19 mouse cellular contexts compared by ENCODE assay signal in the genomic region with DNA sequence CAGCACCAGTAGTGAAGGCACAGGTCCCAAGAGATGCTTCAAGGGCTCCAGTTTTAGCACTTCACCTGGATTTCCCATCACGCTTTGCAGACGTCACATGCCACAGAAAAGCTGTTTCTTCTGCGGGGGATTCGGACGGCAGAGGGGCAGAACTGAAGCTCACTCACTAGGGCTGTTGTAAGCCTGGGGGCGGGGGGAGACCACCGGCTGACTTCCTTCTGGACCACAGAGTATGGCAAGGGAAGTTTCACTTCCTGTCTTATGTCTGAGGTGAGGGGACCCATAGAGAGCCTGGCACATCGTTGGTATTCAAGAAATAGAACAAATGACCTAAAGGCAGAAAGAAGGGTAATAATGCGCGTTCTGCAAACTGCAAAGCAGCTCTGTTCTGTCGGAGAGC.
A peak's percentile ranks its signal among the peaks of the same experiment; 100 is the strongest.
DNase-seq lines count a peak whose midpoint lies in the region; ATAC-seq lines count a peak whose summit lies in the region.
"Had no signal": no experiment of that assay in that cellular context is flagged by ENCODE, and none has a peak within 500 bp of the region (broad histone marks: within the 10 kb centered on the region; RNA-seq: fewer than 3 reads in every experiment).

No protein-coding gene starts in this region.

- H3K4me1 ChIP-seq in forebrain, embryonic 11.5 days (replicated peaks; ENCODE audit: control insufficient read depth, insufficient read depth, low read length), result no peaks in the 10 kb centered on the region

- H3K36me3 ChIP-seq in forebrain, embryonic 11.5 days (ENCODE audit: control insufficient read depth, insufficient read depth, low read length), result no peaks in the 10 kb centered on the region
- H3K36me3 ChIP-seq: embryonic facial prominence, embryonic 10.5 days; embryonic facial prominence, embryonic 12.5 days; forebrain, embryonic 12.5 days had no signal

- no peak overlapping the region for H3K4me3 ChIP-seq in forebrain, embryonic 11.5 days (ENCODE audit: low read depth, low read length)
- H3K4me3 ChIP-seq: embryonic facial prominence, embryonic 10.5 days; embryonic facial prominence, embryonic 12.5 days; forebrain, embryonic 12.5 days had no signal

- peak; percentile 39 for ATAC-seq in common myeloid progenitor, adult 5-6 weeks (replicated peaks; ENCODE audit: low read depth, poor library complexity, severe bottlenecking)
- peak; percentile 52; the same call in 1 of the 2 replicates for ATAC-seq in megakaryocyte progenitor cell, adult 5-6 weeks (replicated peaks; ENCODE audit: poor library complexity)
- ATAC-seq in forebrain, embryonic 11.5 days (replicated peaks; ENCODE audit: low FRiP score), result no peak
- ATAC-seq: forebrain, embryonic 14.5 days; forebrain, embryonic 16.5 days had no signal

- 86% methylated on average over 11 of the region's 11 CpGs for WGBS in forebrain, embryonic 11.5 days

- peak; percentile 1 for DNase-seq in c-Kit-positive CD71-negative TER-119-negative erythroid progenitor cells, embryonic 14.5 days (ENCODE audit: low read depth)
- no peak for DNase-seq in right cerebral cortex, postnatal 10 days (ENCODE audit: low spot score in 2 of 2)
- DNase-seq in forebrain, embryonic 11.5 days (ENCODE audit: low spot score), result no peak
- DNase-seq: adrenal gland, adult 2 months; adrenal gland, postnatal 14 days; adrenal gland, postnatal 36 days; cerebellum, adult 11 months; cerebellum, adult 18-20 months; cerebellum, adult 8-10 months; cerebellum, adult 9-11 months; cerebellum, postnatal 14 days; cerebellum, postnatal 36 days had no signal

- no peak overlapping the region for H3K4me2 ChIP-seq in forebrain, embryonic 11.5 days (ENCODE audit: low read depth, low read length, severe bottlenecking)
- H3K4me2 ChIP-seq: embryonic facial prominence, embryonic 12.5 days; forebrain, embryonic 12.5 days had no signal

- no peak overlapping the region for H3K27ac ChIP-seq in forebrain, embryonic 11.5 days (ENCODE audit: low read depth, low read length)
- H3K27ac ChIP-seq: embryonic facial prominence, embryonic 10.5 days; embryonic facial prominence, embryonic 12.5 days; forebrain, embryonic 12.5 days had no signal

- H3K9me3 ChIP-seq in forebrain, embryonic 11.5 days (ENCODE audit: control insufficient read depth, low read length), result no peaks in the 10 kb centered on the region
- H3K9me3 ChIP-seq: embryonic facial prominence, embryonic 10.5 days; embryonic facial prominence, embryonic 12.5 days; forebrain, embryonic 12.5 days had no signal

- H3K27me3 ChIP-seq in forebrain, embryonic 11.5 days (ENCODE audit: control insufficient read depth, insufficient read depth, low read length), result no peaks in the 10 kb centered on the region
- H3K27me3 ChIP-seq: embryonic facial prominence, embryonic 12.5 days; forebrain, embryonic 12.5 days had no signal

- no peak overlapping the region for H3K9ac ChIP-seq in forebrain, embryonic 11.5 days (ENCODE audit: low read length)
- H3K9ac ChIP-seq: embryonic facial prominence, embryonic 12.5 days; forebrain, embryonic 12.5 days had no signal
